ENCODE assay signal across 8 mouse cellular contexts in the genomic region with DNA sequence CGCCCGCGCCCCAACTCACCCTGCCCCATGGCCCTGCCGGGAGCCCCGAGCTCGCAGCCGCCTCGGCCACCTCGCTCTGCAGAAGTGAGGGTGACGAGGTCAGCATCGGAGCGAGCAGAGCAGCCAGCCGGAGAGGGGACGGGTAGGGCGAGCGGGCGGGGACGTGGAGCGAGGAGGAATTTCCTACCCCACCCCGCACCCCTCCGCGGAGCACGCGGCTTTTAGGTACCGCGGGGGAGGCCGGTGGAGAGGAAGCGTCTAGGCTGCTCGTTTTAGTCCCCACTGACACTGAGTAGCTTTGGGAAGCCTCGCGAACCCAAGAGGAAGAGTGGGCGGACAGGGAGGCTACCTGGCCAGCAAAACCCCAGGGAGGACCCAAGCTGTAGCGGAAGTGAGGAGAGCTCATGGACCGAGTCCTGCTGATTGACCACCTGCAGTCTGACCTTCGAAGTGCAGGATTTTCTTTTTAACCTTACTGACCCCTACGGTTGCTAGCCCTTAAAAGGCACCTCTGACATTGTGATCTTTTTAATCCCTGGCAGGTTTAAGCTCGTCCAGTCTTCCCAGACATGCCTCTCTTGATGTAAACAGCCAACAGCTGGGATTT. TPM values are rescaled to one million over a fixed set of nuclear protein-coding genes. Genes with fewer than 3 reads are reported as not detected.
DNase-seq lines count a peak whose midpoint lies in the region; ATAC-seq and TF ChIP-seq lines count a peak whose summit lies in the region.

A gene (minus strand): TSS at position 440 of the 607 bp plus-strand sequence.

- ATAC-seq in embryonic facial prominence, embryonic 13.5 days (ENCODE audit: insufficient number of reproducible peaks, insufficient read depth, low FRiP score, low TSS enrichment, low read depth): peak; percentile 65; the same call in 1 of the 2 replicates
- ATAC-seq in hindbrain, embryonic 11.5 days (ENCODE audit: low FRiP score): peak; percentile 86
- peak; percentile 41 for ATAC-seq in liver, embryonic 15.5 days (ENCODE audit: insufficient read depth)
- peak; percentile 70 for ATAC-seq in neutrophil, adult 5-6 weeks (ENCODE audit: extremely low read depth, insufficient number of reproducible peaks, low FRiP score, poor library complexity, severe bottlenecking)

- peak within 1 kb of the TSS; percentile 85 for H3K4me3 ChIP-seq in E14TG2a.4 (replicated peaks; ENCODE audit: low read length)
- H3K4me3 ChIP-seq in embryonic facial prominence, embryonic 13.5 days: peak within 1 kb of the TSS; percentile 71
- peak within 1 kb of the TSS; percentile 68 for H3K4me3 ChIP-seq in hindbrain, embryonic 11.5 days (ENCODE audit: low read depth, low read length)
- peak within 1 kb of the TSS; percentile 61 for H3K4me3 ChIP-seq in liver, embryonic 15.5 days (replicated peaks)

- H3K4me1 ChIP-seq in E14TG2a.4 (replicated peaks; ENCODE audit: low read depth, low read length): peaks cover 14% of the 10 kb centered on the region
- peaks cover 7% of the 10 kb centered on the region for H3K4me1 ChIP-seq in embryonic facial prominence, embryonic 13.5 days
- H3K4me1 ChIP-seq in hindbrain, embryonic 11.5 days (replicated peaks; ENCODE audit: control insufficient read depth, insufficient read depth, low read length): peaks cover 2% of the 10 kb centered on the region; the same call in 1 of the 2 replicates
- no peaks in the 10 kb centered on the region for H3K4me1 ChIP-seq in liver, embryonic 15.5 days (replicated peaks)

- no peaks in the 10 kb centered on the region; the same call in 1 of the 2 replicates for H3K9me3 ChIP-seq in E14TG2a.4 (ENCODE audit: low read length)
- no peaks in the 10 kb centered on the region for H3K9me3 ChIP-seq in embryonic facial prominence, embryonic 13.5 days
- H3K9me3 ChIP-seq in hindbrain, embryonic 11.5 days (ENCODE audit: control insufficient read depth, low read length): no peaks in the 10 kb centered on the region
- no peaks in the 10 kb centered on the region for H3K9me3 ChIP-seq in liver, embryonic 15.5 days (replicated peaks)

- peaks cover 54% of the 10 kb centered on the region for H3K27me3 ChIP-seq in E14TG2a.4 (ENCODE audit: insufficient read depth, low read length)
- peaks cover 39% of the 10 kb centered on the region for H3K27me3 ChIP-seq in embryonic facial prominence, embryonic 13.5 days
- H3K27me3 ChIP-seq in hindbrain, embryonic 11.5 days (ENCODE audit: control insufficient read depth, insufficient read depth, low read length): peaks cover 4% of the 10 kb centered on the region
- H3K27me3 ChIP-seq in liver, embryonic 15.5 days: peaks cover 38% of the 10 kb centered on the region

- DNase-seq in gastrocnemius, adult 18-20 months (ENCODE audit: low spot score): peak; percentile 11
- DNase-seq in gastrocnemius, postnatal 10 days: no peak
- no peak for DNase-seq in hindbrain, embryonic 11.5 days (ENCODE audit: low spot score)
- DNase-seq in layer of hippocampus, adult 18-20 months (ENCODE audit: low spot score in 2 of 2): no peak

- peak within 1 kb of the TSS; percentile 98 for H3K4me2 ChIP-seq in embryonic facial prominence, embryonic 13.5 days
- peak within 1 kb of the TSS; percentile 99 for H3K4me2 ChIP-seq in hindbrain, embryonic 11.5 days (replicated peaks; ENCODE audit: low read depth, low read length)
- peak within 1 kb of the TSS; percentile 70 for H3K4me2 ChIP-seq in liver, embryonic 15.5 days

- under 1% methylated on average over 37 of the region's 37 CpGs for WGBS in embryonic facial prominence, embryonic 13.5 days
- WGBS in hindbrain, embryonic 11.5 days: under 1% methylated on average over 29 of the region's 37 CpGs
- WGBS in liver, embryonic 15.5 days (ENCODE audit: insufficient replicate concordance): 1% methylated on average over 37 of the region's 37 CpGs

- peak within 1 kb of the TSS; percentile 76 for H3K9ac ChIP-seq in embryonic facial prominence, embryonic 13.5 days
- peak within 1 kb of the TSS; percentile 65 for H3K9ac ChIP-seq in hindbrain, embryonic 11.5 days (ENCODE audit: low read depth, low read length)
- H3K9ac ChIP-seq in liver, embryonic 15.5 days: peak within 1 kb of the TSS; percentile 54; the same call in 1 of the 2 replicates

- peak within 1 kb of the TSS; percentile 57; the same call in 1 of the 2 replicates for H3K27ac ChIP-seq in embryonic facial prominence, embryonic 13.5 days
- peak within 1 kb of the TSS; percentile 30; the same call in 1 of the 2 replicates for H3K27ac ChIP-seq in hindbrain, embryonic 11.5 days (ENCODE audit: low read depth, low read length)
- peak within 1 kb of the TSS; percentile 83 for H3K27ac ChIP-seq in liver, embryonic 15.5 days (replicated peaks)

- TF ChIP-seq CTCF in E14TG2a.4 (conservative IDR thresholded peaks at IDR 0.05; ENCODE audit: low read length): no peak

- H3K36me3 ChIP-seq in E14TG2a.4 (ENCODE audit: insufficient read depth, low read length): no peaks in the 10 kb centered on the region
- H3K36me3 ChIP-seq in embryonic facial prominence, embryonic 13.5 days: no peaks in the 10 kb centered on the region
- H3K36me3 ChIP-seq in hindbrain, embryonic 11.5 days (ENCODE audit: control insufficient read depth, insufficient read depth, low read length): no peaks in the 10 kb centered on the region
- H3K36me3 ChIP-seq in liver, embryonic 15.5 days (replicated peaks): no peaks in the 10 kb centered on the region

RNA-seq across cellular contexts. Expression of the gene that starts here (rescaled TPM):
- total RNA-seq in gastrocnemius, adult 18-20 months (2021): 1 to 10 TPM; 5.5 to 8.8 TPM
- total RNA-seq in gastrocnemius, postnatal 10 days (2021): 1 to 10 TPM; 7.3 to 9.2 TPM
- 3.0 and 3.3 TPM in 2 replicates for polyA plus RNA-seq in embryonic facial prominence, embryonic 13.5 days (2015; fragmentation: Nextera tagmentation; extraction: Ambion mirVana)
- 2.2 and 3.3 TPM in 2 replicates for polyA plus RNA-seq in hindbrain, embryonic 11.5 days (2014; fragmentation: Nextera tagmentation; extraction: Ambion mirVana)
- polyA plus RNA-seq in liver, embryonic 15.5 days (2015; fragmentation: Nextera tagmentation; extraction: Ambion mirVana): 3.8 and 4.3 TPM in 2 replicates
- 15.9 and 20.9 TPM in 2 replicates for total RNA-seq in neutrophil, adult 5-6 weeks (2017)
- 1 to 10 TPM; 7.3 to 7.5 TPM for total RNA-seq in layer of hippocampus, adult 18-20 months (2021)

Comparison
In these comparisons a context has a peak if more than half of its experiments do, and no peak if none do; other contexts are left out.
1. H3K27ac ChIP-seq: peak in every context shown above with its lines; median percentile 83 in liver, embryonic 15.5 days; 57 in embryonic facial prominence, embryonic 13.5 days; 30 in hindbrain, embryonic 11.5 days.